In genomic region chr16:59969816-59970215, GRCm38 (mm10) we compare ENCODE assay signal across 19 mouse cellular contexts.
DNase-seq lines count a peak whose midpoint lies in the region; ATAC-seq and TF ChIP-seq lines count a peak whose summit lies in the region.
"Had no signal": no experiment of that assay in that cellular context is flagged by ENCODE, and none has a peak within 500 bp of the region (broad histone marks: within the 10 kb centered on the region; RNA-seq: fewer than 3 reads in every experiment).

No protein-coding gene starts in this region.

- no peak for TF ChIP-seq CTCF in midbrain, postnatal 0 days (IDR thresholded peaks at IDR 0.05)

- no peaks in the 10 kb centered on the region for H3K36me3 ChIP-seq in midbrain, embryonic 14.5 days (ENCODE audit: control insufficient read depth, insufficient read depth, low read length)
- H3K36me3 ChIP-seq in midbrain, embryonic 10.5 days, result no peaks in the 10 kb centered on the region
- H3K36me3 ChIP-seq in forebrain, embryonic 15.5 days, result no peaks in the 10 kb centered on the region
- no peaks in the 10 kb centered on the region for H3K36me3 ChIP-seq in midbrain, postnatal 0 days (ENCODE audit: insufficient read depth, low read length)
- H3K36me3 ChIP-seq: hindbrain, embryonic 12.5 days; limb, embryonic 13.5 days; liver, embryonic 13.5 days had no signal

- H3K9ac ChIP-seq in midbrain, embryonic 14.5 days (replicated peaks; ENCODE audit: low read length), result no peak overlapping the region
- H3K9ac ChIP-seq in forebrain, embryonic 15.5 days (replicated peaks), result no peak overlapping the region
- no peak overlapping the region for H3K9ac ChIP-seq in midbrain, postnatal 0 days (replicated peaks; ENCODE audit: low read length, poor library complexity, severe bottlenecking)
- H3K9ac ChIP-seq: hindbrain, embryonic 12.5 days; limb, embryonic 13.5 days; liver, embryonic 13.5 days; lung, embryonic 14.5 days had no signal

- no peak overlapping the region for H3K4me2 ChIP-seq in midbrain, embryonic 14.5 days (ENCODE audit: low read length)
- no peak overlapping the region for H3K4me2 ChIP-seq in forebrain, embryonic 15.5 days (replicated peaks)
- no peak overlapping the region for H3K4me2 ChIP-seq in midbrain, postnatal 0 days (ENCODE audit: low read depth, low read length, poor library complexity, severe bottlenecking)
- H3K4me2 ChIP-seq: heart, embryonic 11.5 days; hindbrain, embryonic 12.5 days; limb, embryonic 13.5 days; liver, embryonic 13.5 days; lung, embryonic 14.5 days had no signal

- no peak overlapping the region for H3K27ac ChIP-seq in midbrain, embryonic 14.5 days (replicated peaks; ENCODE audit: low read depth, low read length)
- H3K27ac ChIP-seq in midbrain, embryonic 10.5 days (replicated peaks), result no peak overlapping the region
- H3K27ac ChIP-seq in forebrain, embryonic 15.5 days (replicated peaks), result peak overlapping the region; percentile 24; the same call in 1 of the 2 replicates
- no peak overlapping the region for H3K27ac ChIP-seq in midbrain, postnatal 0 days (ENCODE audit: low read depth, low read length)
- H3K27ac ChIP-seq: hindbrain, embryonic 12.5 days; limb, embryonic 13.5 days; liver, embryonic 13.5 days had no signal

- DNase-seq in midbrain, embryonic 14.5 days, result peak; percentile 30
- DNase-seq in midbrain, embryonic 10.5 days (ENCODE audit: low spot score), result no peak
- DNase-seq in brain, embryonic 18.5 days (ENCODE audit: low read depth, low spot score), result peak; percentile 18
- peak; percentile 20 for DNase-seq in midbrain, postnatal 0 days (ENCODE audit: low spot score)
- no peak for DNase-seq in adrenal gland, adult 8-10 months
- DNase-seq in kidney, postnatal 36 days, result no peak
- DNase-seq: adrenal gland, postnatal 10 days; cerebellum, adult 18-20 months; heart, postnatal 10 days; kidney, adult 2 months; liver, embryonic 13.5 days; lung, embryonic 14.5 days; lung, postnatal 36 days; right cerebral cortex, postnatal 4 days had no signal

- no peak; the same call in 1 of the 2 replicates for ATAC-seq in midbrain, embryonic 14.5 days (ENCODE audit: low FRiP score, low TSS enrichment)
- peak; percentile 66 for ATAC-seq in forebrain, embryonic 15.5 days (replicated peaks)
- no peak for ATAC-seq in midbrain, postnatal 0 days (ENCODE audit: low FRiP score)

- H3K4me1 ChIP-seq in midbrain, embryonic 14.5 days (ENCODE audit: control insufficient read depth, insufficient read depth, low read length), result no peaks in the 10 kb centered on the region
- H3K4me1 ChIP-seq in midbrain, embryonic 10.5 days, result peaks cover 4% of the 10 kb centered on the region; the same call in 1 of the 2 replicates
- H3K4me1 ChIP-seq in forebrain, embryonic 15.5 days, result peaks cover 5% of the 10 kb centered on the region
- no peaks in the 10 kb centered on the region for H3K4me1 ChIP-seq in midbrain, postnatal 0 days (ENCODE audit: insufficient read depth, low read length)
- H3K4me1 ChIP-seq: hindbrain, embryonic 12.5 days; limb, embryonic 13.5 days; liver, embryonic 13.5 days had no signal

- no peak overlapping the region for H3K4me3 ChIP-seq in midbrain, embryonic 14.5 days (replicated peaks; ENCODE audit: low read depth, low read length)
- H3K4me3 ChIP-seq in midbrain, embryonic 10.5 days, result no peak overlapping the region
- H3K4me3 ChIP-seq in forebrain, embryonic 15.5 days, result no peak overlapping the region
- H3K4me3 ChIP-seq in midbrain, postnatal 0 days (ENCODE audit: low read depth, low read length), result no peak overlapping the region
- H3K4me3 ChIP-seq: hindbrain, embryonic 12.5 days; limb, embryonic 13.5 days; liver, embryonic 13.5 days; myocyte had no signal

- H3K27me3 ChIP-seq in midbrain, embryonic 14.5 days (ENCODE audit: control insufficient read depth, insufficient read depth, low read length), result no peaks in the 10 kb centered on the region
- H3K27me3 ChIP-seq in midbrain, embryonic 10.5 days (ENCODE audit: low read depth, poor library complexity, severe bottlenecking), result no peaks in the 10 kb centered on the region
- H3K27me3 ChIP-seq in forebrain, embryonic 15.5 days, result no peaks in the 10 kb centered on the region
- no peaks in the 10 kb centered on the region for H3K27me3 ChIP-seq in midbrain, postnatal 0 days (ENCODE audit: insufficient read depth, low read length)
- H3K27me3 ChIP-seq: hindbrain, embryonic 12.5 days; limb, embryonic 13.5 days; liver, embryonic 13.5 days had no signal

- WGBS in midbrain, embryonic 14.5 days, result 39% methylated on average over 4 of the region's 4 CpGs
- 55% methylated on average over 4 of the region's 4 CpGs for WGBS in midbrain, embryonic 10.5 days
- WGBS in forebrain, embryonic 15.5 days, result 13% methylated on average over 4 of the region's 4 CpGs
- WGBS in midbrain, postnatal 0 days, result 27% methylated on average over 4 of the region's 4 CpGs

- H3K9me3 ChIP-seq in midbrain, embryonic 14.5 days (ENCODE audit: control insufficient read depth, low read length), result no peaks in the 10 kb centered on the region
- H3K9me3 ChIP-seq in midbrain, embryonic 10.5 days (replicated peaks), result no peaks in the 10 kb centered on the region
- H3K9me3 ChIP-seq in forebrain, embryonic 15.5 days, result no peaks in the 10 kb centered on the region
- no peaks in the 10 kb centered on the region for H3K9me3 ChIP-seq in midbrain, postnatal 0 days (ENCODE audit: low read length)
- H3K9me3 ChIP-seq: hindbrain, embryonic 12.5 days; limb, embryonic 13.5 days; liver, embryonic 13.5 days had no signal

Comparison
In these comparisons a context has a peak if more than half of its experiments do, and no peak if none do; other contexts are left out.
1. DNase-seq: peak in midbrain, embryonic 14.5 days (single experiment), brain, embryonic 18.5 days (single experiment) and midbrain, postnatal 0 days (single experiment); none in midbrain, embryonic 10.5 days (single experiment), adrenal gland, adult 8-10 months (single experiment) and kidney, postnatal 36 days (0 of 2).